Mouse (Mus musculus): ENCODE data around the gene Gpr15. TPM values are rescaled to one million over a fixed set of nuclear protein-coding genes. Genes with fewer than 3 reads are reported as not detected.

The Gpr15 gene
- polyA plus RNA-seq (2012; rRNA removed): 0.09 and 0.31 TPM in 2 replicates

DNA sequence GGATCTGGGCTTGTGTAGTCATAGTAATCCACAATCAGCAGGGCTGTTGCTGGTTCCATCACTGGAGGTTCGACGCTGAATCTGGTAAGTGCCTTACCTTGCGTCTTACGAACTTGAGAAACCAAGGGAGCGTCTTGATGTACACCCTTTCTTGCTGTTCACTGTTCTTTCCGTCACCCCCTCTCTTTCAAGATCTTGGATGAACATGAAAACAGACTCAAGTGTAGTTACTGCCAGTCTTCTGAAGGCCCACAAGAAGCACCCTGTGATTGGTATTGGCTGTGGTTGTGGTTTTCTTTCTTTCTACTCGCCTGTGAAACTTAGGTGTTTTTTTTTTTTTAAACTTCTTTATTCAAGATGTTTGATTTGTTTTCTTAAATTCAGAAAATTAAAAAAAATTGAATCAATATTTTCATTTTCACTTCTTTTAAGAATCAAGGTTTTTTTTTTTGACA lies at the start of gene Gpr15:
Gene Gpr15, minus strand, starts transcription at position 405 of the 455 bp plus-strand sequence.
- 87% methylated on average over 7 of the region's 7 CpGs for WGBS
- TF ChIP-seq POLR2A (IDR thresholded peaks at IDR 0.05; ENCODE audit: borderline replicate concordance, extremely low read depth, low read depth, low read length) (no peak), CTCF (IDR thresholded peaks at IDR 0.05; ENCODE audit: insufficient read depth, low read length) (no peak)
- Histone ChIP-seq H3K4me1 (ENCODE audit: control insufficient read depth, insufficient read depth, low read length) (no peaks in the 10 kb centered on the region), H3K4me3 (replicated peaks; ENCODE audit: extremely low read depth, low read depth, low read length) (no peak within 1 kb of the TSS)
- no peak for DNase-seq

DNA sequence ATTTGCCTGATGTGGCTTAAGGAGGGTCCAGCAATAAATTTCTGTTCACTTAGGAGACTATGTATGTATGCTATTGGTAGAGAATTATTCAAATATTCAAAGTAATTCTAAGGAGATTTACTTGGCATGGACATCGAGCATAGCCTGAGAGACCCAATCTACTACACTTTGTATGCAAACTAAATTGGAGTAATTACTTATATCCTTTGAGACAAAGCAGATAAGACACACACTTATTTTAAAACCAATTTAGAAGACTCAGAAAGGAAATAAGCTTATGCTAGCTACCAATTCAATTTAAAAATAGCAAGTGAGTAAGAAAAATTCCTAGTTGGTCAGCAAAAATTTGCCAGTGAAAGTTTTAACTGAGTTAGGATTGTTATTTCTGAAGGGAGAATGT lies 44.2 kb upstream of the Gpr15 start, which contains the start of gene Olfr172:
Gene Olfr172, minus strand, starts transcription at position 101 of the 400 bp plus-strand sequence.
- no peak within 1 kb of the TSS for H3K4me3 ChIP-seq (replicated peaks; ENCODE audit: extremely low read depth, low read depth, low read length)
- TF ChIP-seq POLR2A (IDR thresholded peaks at IDR 0.05; ENCODE audit: borderline replicate concordance, extremely low read depth, low read depth, low read length) (no peak), CTCF (IDR thresholded peaks at IDR 0.05; ENCODE audit: insufficient read depth, low read length) (no peak)
- 71% methylated on average over 1 of the region's 1 CpGs for WGBS
- H3K4me1 ChIP-seq (ENCODE audit: control insufficient read depth, insufficient read depth, low read length): no peaks in the 10 kb centered on the region
- no peak for DNase-seq

DNA sequence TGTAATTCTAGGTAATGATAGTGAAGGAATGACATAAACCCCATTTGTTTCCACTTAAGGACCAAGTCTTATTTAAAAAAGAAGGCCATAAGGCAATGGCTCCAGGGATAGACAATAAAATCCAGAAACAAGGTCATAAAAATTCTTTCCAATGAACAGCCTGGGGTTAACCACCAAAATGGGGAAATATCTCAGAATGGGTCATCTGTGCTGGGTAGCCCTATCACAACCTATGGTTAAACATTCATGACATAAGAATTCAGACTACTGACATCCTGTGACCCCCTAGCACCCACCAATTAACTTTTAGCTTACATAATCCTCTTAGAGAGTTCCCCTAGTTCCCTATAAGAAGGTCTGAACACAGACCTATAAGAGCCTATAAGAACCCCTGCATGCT lies 37.3 kb upstream of the Gpr15 start:
- no peak for DNase-seq

DNA sequence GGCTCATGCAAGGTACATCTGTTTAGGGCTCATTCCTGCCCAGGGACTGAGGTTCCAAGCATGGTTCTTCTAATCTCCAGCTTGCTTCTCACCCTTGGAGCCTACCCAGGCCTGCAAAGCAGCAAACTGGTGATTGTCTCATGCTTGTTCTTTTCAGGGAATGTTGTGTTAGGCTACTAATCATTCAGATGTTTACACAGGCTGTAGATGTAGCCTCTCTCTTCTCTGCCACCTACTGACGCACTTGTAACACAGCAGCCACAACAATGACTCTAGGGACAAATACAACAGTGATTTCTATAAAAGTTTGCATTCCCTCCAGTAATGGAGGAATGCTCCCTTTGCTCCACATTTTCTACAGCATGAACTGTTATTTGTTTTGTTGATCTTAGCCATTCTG lies 32.4 kb upstream of the Gpr15 start:
- Histone ChIP-seq H3K4me3 (replicated peaks; ENCODE audit: extremely low read depth, low read depth, low read length) (no peak overlapping the region), H3K4me1 (ENCODE audit: control insufficient read depth, insufficient read depth, low read length) (no peaks in the 10 kb centered on the region)
- DNase-seq: no peak
- no peak for TF ChIP-seq POLR2A (IDR thresholded peaks at IDR 0.05; ENCODE audit: borderline replicate concordance, extremely low read depth, low read depth, low read length)
- TF ChIP-seq CTCF (IDR thresholded peaks at IDR 0.05; ENCODE audit: insufficient read depth, low read length): 0 out of 2 replicates have a peak, but pooled peaks have one; percentile 6
- WGBS: 7% methylated on average over 1 of the region's 1 CpGs

More for the DNA sequence above, 37.3 kb upstream of the Gpr15 start:
- Histone ChIP-seq H3K4me3 (replicated peaks; ENCODE audit: extremely low read depth, low read depth, low read length) (no peak overlapping the region), H3K4me1 (ENCODE audit: control insufficient read depth, insufficient read depth, low read length) (no peaks in the 10 kb centered on the region)
- TF ChIP-seq CTCF (IDR thresholded peaks at IDR 0.05; ENCODE audit: insufficient read depth, low read length): no peak
- TF ChIP-seq POLR2A (IDR thresholded peaks at IDR 0.05; ENCODE audit: borderline replicate concordance, extremely low read depth, low read depth, low read length): no peak

DNA sequence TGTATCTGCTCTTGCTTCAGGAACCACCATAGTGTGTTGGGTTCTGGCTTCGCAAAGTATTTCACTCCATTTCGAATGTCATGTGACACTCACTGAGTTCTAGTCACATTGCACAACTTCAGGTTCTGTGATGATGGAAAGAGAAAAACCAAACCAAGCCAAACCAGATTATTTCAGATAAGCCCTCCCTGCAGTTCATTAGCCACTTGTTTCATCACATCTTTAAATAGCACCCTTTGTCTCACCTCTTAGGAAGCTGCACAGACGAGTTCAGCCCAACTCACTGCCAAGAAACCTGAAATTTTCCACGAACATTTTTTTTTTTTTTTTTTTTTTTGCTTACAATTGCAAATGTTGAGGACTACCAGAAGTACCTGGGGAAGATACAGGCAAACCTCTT lies 27.8 kb upstream of the Gpr15 start:
- no peaks in the 10 kb centered on the region for H3K4me1 ChIP-seq (ENCODE audit: control insufficient read depth, insufficient read depth, low read length)
- no peak for TF ChIP-seq POLR2A (IDR thresholded peaks at IDR 0.05; ENCODE audit: borderline replicate concordance, extremely low read depth, low read depth, low read length)
- no peak for TF ChIP-seq CTCF (IDR thresholded peaks at IDR 0.05; ENCODE audit: insufficient read depth, low read length)
- H3K4me3 ChIP-seq (replicated peaks; ENCODE audit: extremely low read depth, low read depth, low read length): no peak overlapping the region
- no peak for DNase-seq
- WGBS: 54% methylated on average over 4 of the region's 4 CpGs

DNA sequence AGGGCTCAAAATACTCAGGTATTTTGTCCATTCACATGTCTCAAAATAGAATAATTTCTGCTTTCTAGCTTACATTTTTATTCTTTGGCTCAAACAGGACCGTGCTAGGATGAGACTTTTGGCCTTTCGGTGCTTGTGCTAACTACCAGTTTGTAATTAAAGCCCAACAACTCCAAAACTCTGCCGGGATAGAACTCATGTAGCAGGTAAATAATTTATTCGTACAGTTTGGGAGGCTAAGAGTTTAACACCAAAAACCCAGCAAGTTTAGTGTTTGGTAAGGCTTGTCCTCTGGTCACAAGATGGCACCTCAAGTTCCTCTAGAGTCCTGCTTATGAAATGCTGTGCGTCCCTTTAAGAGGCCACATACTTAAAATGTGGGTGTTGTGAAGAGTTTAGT lies 21.9 kb upstream of the Gpr15 start:
- DNase-seq: no peak
- TF ChIP-seq CTCF (IDR thresholded peaks at IDR 0.05; ENCODE audit: insufficient read depth, low read length) (no peak), POLR2A (IDR thresholded peaks at IDR 0.05; ENCODE audit: borderline replicate concordance, extremely low read depth, low read depth, low read length) (no peak)
- H3K4me1 ChIP-seq (ENCODE audit: control insufficient read depth, insufficient read depth, low read length): no peaks in the 10 kb centered on the region
- 94% methylated on average over 5 of the region's 5 CpGs for WGBS
- no peak overlapping the region for H3K4me3 ChIP-seq (replicated peaks; ENCODE audit: extremely low read depth, low read depth, low read length)

DNA sequence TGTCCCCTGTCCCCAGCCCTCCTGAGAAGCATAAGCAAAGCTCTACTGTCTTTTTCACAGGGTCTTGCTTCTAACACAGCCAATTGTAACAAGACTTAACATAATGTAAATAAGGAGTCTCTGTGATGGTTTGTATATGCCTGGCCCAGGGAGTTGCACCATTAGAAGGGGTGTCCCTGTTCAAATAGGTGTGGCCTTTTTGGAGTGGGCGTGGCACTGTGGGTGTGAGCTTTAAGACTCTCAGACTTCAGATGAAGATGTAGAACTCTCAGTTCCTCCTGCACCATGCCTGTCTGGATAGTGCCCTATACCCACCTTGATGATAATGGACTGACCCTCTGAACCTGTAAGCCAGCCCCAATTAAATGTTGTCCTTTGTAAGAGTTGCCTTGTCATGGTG lies 19.9 kb upstream of the Gpr15 start:
- TF ChIP-seq POLR2A (IDR thresholded peaks at IDR 0.05; ENCODE audit: borderline replicate concordance, extremely low read depth, low read depth, low read length): no peak
- no peak for TF ChIP-seq CTCF (IDR thresholded peaks at IDR 0.05; ENCODE audit: insufficient read depth, low read length)
- DNase-seq: no peak
- H3K4me3 ChIP-seq (replicated peaks; ENCODE audit: extremely low read depth, low read depth, low read length): no peak overlapping the region
- H3K4me1 ChIP-seq (ENCODE audit: control insufficient read depth, insufficient read depth, low read length): no peaks in the 10 kb centered on the region
- 84% methylated on average over 1 of the region's 1 CpGs for WGBS

DNA sequence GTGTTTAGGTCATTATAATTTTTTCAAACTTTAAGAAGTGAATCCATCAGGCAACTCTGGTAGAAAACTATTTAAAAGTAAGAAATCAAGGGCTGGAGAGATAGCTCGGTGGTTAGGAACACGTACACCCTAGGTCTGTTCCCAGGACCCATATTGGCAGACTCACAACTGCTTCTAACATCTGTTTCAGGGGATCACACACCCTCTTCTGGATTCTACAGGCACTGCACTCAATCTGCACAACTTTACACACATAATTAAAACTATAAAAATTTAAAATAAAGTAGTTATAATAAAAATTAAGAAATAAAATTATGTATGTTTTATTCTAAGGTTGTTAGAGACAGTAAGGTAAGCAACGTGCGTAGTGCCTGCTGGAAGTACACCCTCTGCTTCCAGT lies 19.3 kb upstream of the Gpr15 start:
- Histone ChIP-seq H3K4me3 (replicated peaks; ENCODE audit: extremely low read depth, low read depth, low read length) (no peak overlapping the region), H3K4me1 (ENCODE audit: control insufficient read depth, insufficient read depth, low read length) (no peaks in the 10 kb centered on the region)
- TF ChIP-seq POLR2A (IDR thresholded peaks at IDR 0.05; ENCODE audit: borderline replicate concordance, extremely low read depth, low read depth, low read length): no peak
- TF ChIP-seq CTCF (IDR thresholded peaks at IDR 0.05; ENCODE audit: insufficient read depth, low read length): no peak
- 77% methylated on average over 4 of the region's 4 CpGs for WGBS
- no peak for DNase-seq

DNA sequence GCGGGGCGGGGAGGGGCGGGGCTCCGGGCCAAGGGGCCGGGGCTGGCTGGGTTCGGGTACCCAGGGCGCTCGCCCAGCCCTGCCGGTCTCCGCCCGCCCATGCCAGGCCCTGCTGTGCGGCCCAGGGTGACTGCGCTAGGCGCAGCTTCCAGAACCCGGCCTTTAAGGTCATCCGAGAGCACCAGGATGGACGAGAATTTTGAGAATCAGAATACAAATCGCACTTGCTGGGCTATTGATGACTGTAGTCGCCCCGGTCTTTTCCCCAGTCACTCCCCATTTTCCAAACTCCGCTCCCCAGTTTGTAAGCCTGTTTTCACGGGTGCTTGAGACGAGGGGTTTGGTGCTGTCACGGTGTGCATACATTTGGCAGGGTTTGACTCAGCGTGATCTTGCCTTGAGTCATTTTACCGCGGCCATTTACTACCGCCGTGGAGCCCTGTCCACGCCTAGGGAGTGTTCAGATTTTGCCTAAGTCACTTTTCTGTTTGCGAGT lies 9.4 kb upstream of the Gpr15 start:
- under 1% methylated on average over 31 of the region's 31 CpGs for WGBS
- H3K4me1 ChIP-seq (ENCODE audit: control insufficient read depth, insufficient read depth, low read length): peaks cover 2% of the 10 kb centered on the region; the same call in 1 of the 2 replicates
- no peak for DNase-seq
- H3K4me3 ChIP-seq (replicated peaks; ENCODE audit: extremely low read depth, low read depth, low read length): peak overlapping the region; percentile 96
- no peak for TF ChIP-seq CTCF (IDR thresholded peaks at IDR 0.05; ENCODE audit: insufficient read depth, low read length)

DNA sequence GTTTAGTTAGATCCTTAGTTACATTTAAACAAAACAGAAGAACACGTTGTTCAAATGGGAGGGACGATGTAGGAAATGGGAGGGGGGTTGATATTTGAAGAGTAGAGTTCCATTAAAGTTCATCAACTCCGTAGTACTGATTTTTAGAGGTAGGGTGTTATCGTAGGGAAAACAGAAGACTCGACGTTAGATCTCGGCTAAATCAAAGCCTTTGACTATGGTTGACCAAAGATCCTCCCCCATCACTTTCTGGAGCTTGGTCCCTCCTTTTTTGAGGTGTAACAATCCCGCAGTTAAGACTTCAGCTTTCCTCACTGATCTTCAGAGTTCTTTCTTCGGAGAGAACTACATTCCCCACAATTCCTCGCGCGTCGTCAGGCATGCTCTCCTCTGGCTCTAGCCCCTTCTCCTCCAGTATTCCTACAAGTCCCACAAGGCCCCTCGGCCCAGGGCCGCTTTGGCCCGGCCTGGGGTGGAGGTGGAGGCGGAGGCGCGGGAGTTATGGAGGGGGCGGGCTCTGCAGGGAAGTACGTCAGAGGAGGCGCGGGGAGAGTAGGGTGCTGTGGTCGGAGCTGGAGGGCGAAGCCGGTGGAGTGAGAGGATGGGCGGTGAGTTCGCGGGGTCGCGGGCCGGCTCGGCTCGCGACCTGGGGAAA lies 8.7 kb upstream of the Gpr15 start, which contains the start of gene Cldnd1:
Gene Cldnd1, plus strand, starts transcription at position 434 of the 655 bp plus-strand sequence.
- H3K4me3 ChIP-seq (replicated peaks; ENCODE audit: extremely low read depth, low read depth, low read length): peak within 1 kb of the TSS; percentile 96
- peak; percentile 91 for DNase-seq
- TF ChIP-seq POLR2A (IDR thresholded peaks at IDR 0.05; ENCODE audit: borderline replicate concordance, extremely low read depth, low read depth, low read length) (peak; percentile 76; the same call in 1 of the 2 replicates), CTCF (IDR thresholded peaks at IDR 0.05; ENCODE audit: insufficient read depth, low read length) (no peak)
- H3K4me1 ChIP-seq (ENCODE audit: control insufficient read depth, insufficient read depth, low read length): peaks cover 2% of the 10 kb centered on the region; the same call in 1 of the 2 replicates
- WGBS: 2% methylated on average over 31 of the region's 35 CpGs
